Mouse (Mus musculus) heart, adult 2 months (tissue): ENCODE results near the gene Fes.

Source experiments
- CTCF ChIP-seq: fragments of 200-600 bp; IDR thresholded peaks from 2 replicates; pipeline ENCODE4 v1.8.1; 2022; ENCODE audit warnings: antibody characterized with exemption, mild to moderate bottlenecking, moderate library complexity
- EP300 ChIP-seq: fragments of 200-500 bp; IDR thresholded peaks from 2 replicates; pipeline ENCODE4 v1.6.1; 2011; ENCODE audit warnings: low read depth, low read length, control low read depth; ENCODE audit not compliant: insufficient read depth

DNA sequence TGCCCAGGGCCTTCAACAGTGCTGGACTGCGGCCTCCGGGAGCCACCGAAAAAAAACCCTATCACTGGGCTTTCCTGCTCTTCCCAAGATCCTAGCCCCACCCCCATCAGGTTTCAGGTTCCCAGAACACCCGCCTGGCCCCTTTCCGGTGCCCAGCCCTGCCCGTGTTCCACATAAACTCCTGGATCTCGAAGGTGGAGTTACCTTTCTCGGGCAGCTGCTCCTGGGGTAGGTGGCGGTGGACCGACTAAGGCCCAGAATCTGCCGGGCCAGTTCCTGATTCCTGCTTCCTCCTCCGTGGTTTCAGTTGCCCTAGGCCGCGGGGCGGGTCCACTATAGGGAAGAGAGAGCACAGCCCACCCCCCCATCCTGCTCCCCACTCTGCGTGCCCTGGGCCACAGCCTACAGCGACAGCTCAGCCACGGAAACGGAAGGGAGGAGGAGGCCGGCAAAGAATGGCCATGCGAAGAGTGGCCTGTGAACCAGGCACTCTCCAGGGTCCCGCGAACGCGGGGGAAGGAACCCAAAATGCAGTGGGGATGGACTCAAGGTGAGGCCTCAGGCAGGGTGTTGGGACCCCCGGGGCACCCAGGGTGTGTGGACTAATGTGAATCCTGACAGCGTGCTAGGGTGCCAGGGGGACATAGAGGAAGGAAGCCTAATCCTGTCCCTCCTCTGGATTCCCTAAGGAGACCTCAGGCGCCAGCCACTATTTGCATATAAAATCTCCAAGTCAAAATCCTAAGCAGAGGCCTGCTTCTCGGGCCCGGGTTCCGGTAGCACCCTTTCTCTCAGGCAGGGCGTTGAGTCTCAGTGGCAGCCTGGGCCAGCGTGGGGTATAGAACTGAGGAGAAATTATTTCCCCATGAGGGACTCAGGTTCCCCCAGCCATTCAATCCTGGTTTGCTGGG is at the start of gene Fes:
- TF ChIP-seq CTCF: no peak
- no peak for TF ChIP-seq EP300
